Mouse (Mus musculus): Measurements from ENCODE around the gene E330017A01Rik.

DNA sequence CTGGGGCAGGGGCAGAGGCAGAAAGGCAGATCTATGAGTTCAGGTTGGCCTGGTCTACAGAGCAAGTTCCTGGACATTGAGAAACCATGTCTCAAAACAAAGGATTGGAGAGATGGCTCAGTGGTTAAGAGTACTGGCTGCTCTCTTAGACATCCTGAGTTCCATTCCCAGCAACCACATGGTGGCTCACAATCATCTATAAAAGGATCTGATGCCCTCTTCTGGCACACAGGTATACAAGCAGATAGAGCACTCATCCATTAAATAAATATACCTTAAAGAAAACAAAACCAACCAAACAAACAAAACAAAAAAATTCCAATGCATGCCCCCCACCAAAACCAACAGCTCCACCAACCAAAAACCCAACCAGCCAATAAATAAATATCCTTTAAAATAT is 46.0 kb upstream of the E330017A01Rik start:
- TF ChIP-seq CTCF (conservative IDR thresholded peaks at IDR 0.05; ENCODE audit: low read length) (0 out of 2 replicates have a peak, but pooled peaks have one; percentile 10), POU5F1 (IDR thresholded peaks at IDR 0.05; ENCODE audit: borderline replicate concordance, low read length) (no peak)
